Mouse (Mus musculus) spleen, adult 2 months (tissue): ENCODE results near the gene Apbb1. TPM values are rescaled to one million over a fixed set of nuclear protein-coding genes. Genes with fewer than 3 reads are reported as not detected.

Experiments
- DNase-seq, 2 experiments: peaks; one replicate each; pipeline versions ENCODE4 v3.0.0 to v3.0.0-alpha.2; 2012 to 2021; ENCODE audit warnings: low spot score in 2 of 2, low read depth in 1 of 2
- H3K27ac ChIP-seq: fragments of 200-500 bp; 2 replicates; pipeline ENCODE4 v1.5.1; 2012; ENCODE audit warnings: low read length, inconsistent platforms; ENCODE audit not compliant: insufficient read depth
- H3K27me3 ChIP-seq: fragments of 200-500 bp; 2 replicates; pipeline ENCODE4 v1.6.1; 2012; ENCODE audit warnings: mild to moderate bottlenecking, moderate library complexity, low read length, inconsistent platforms; ENCODE audit not compliant: control insufficient read depth, insufficient read depth
- H3K36me3 ChIP-seq: fragments of 200-500 bp; 2 replicates; pipeline ENCODE4 v1.6.1; 2012; ENCODE audit warnings: mild to moderate bottlenecking, low read length, inconsistent platforms; ENCODE audit not compliant: control insufficient read depth, insufficient read depth
- H3K4me1 ChIP-seq: fragments of 200-500 bp; 2 replicates; pipeline ENCODE4 v1.6.1; 2011; ENCODE audit warnings: inconsistent platforms; ENCODE audit not compliant: control insufficient read depth, insufficient read depth, insufficient read length
- H3K4me3 ChIP-seq: fragments of 200-500 bp; 2 replicates; pipeline ENCODE4 v1.5.1; 2011; ENCODE audit warnings: mild to moderate bottlenecking, inconsistent platforms; ENCODE audit not compliant: insufficient read depth, insufficient read length; ENCODE audit errors: extremely low read depth
- CTCF ChIP-seq: fragments of 200-500 bp; IDR thresholded peaks from 2 replicates; pipeline ENCODE4 v1.5.1; 2011; ENCODE audit warnings: mild to moderate bottlenecking, inconsistent platforms; ENCODE audit not compliant: insufficient read depth, insufficient read length, insufficient replicate concordance; ENCODE audit errors: extremely low read depth
- POLR2A ChIP-seq: fragments of 200-500 bp; IDR thresholded peaks from 2 replicates; pipeline ENCODE4 v1.6.1; 2011; ENCODE audit warnings: low read depth, low read length, inconsistent platforms
- WGBS: fragments of 180-500 bp; shearing (Covaris S2); methylation state at CpG from one replicate; pipeline ENCODE4 v1.1.7; 2018; 5-methylcytosine and 5-hydroxymethylcytosine counted together
- polyA plus RNA-seq: library from polyadenylated mRNA; depleted of rRNA; stranded (reverse); fragments of >200 nt; gene quantifications from 2 replicates; pipeline ENCODE4 v1.2.3, GENCODE M21; 2012

The Apbb1 gene
- polyA plus RNA-seq, 1 experiment = 9.9 TPM

DNA sequence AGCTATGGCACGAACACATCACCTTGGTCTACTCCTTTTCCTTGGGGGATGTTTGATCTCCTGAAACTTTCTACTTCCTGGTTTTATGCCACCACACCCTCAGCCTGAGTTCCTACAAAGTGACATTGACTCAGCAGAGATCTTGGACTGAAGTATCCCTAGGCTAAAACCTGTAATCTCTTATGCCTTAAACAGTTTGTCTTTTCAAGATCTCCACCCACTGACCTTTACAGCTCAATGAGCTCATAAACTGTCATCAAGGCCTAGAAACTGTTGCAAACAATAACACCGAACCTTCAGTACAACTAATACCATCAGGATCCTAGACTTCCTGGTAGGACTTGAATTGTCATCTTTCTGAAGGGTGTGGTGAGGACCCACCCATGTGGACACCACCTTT is 57.2 kb downstream of the Apbb1 start:
- no peaks in the 10 kb centered on the region for H3K27me3 ChIP-seq
- H3K36me3 ChIP-seq = no peaks in the 10 kb centered on the region
- no peaks in the 10 kb centered on the region for H3K4me1 ChIP-seq
- no peak for TF ChIP-seq CTCF
- no peak for TF ChIP-seq POLR2A
- no peak for DNase-seq
- no peak overlapping the region for H3K4me3 ChIP-seq
- 82% methylated on average over 2 of the region's 2 CpGs for WGBS
- no peak overlapping the region for H3K27ac ChIP-seq

DNA sequence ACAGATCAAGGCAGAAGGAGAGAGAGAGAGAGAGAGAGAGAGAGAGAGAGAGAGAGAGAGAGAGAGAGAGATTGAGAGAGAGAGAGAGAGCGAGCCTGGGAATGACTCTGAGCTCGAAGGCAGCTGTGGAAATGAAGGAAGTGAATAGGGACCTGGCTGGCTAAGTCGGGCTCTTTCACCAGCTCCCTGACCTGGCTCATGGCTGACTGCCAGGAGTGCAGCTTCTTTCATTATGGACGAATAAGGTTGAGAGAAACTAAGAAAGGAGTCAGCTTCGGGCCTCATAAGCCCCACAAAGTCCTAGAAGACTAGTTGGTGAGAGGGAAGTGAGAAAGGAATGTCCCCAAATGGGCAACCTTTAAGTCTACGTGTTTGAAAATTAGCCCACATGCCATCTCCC is 61.3 kb downstream of the Apbb1 start:
- H3K36me3 ChIP-seq = no peaks in the 10 kb centered on the region
- TF ChIP-seq CTCF = no peak
- no peak for TF ChIP-seq POLR2A
- no peaks in the 10 kb centered on the region for H3K4me1 ChIP-seq
- 44% methylated on average over 6 of the region's 6 CpGs for WGBS
- no peak overlapping the region for H3K4me3 ChIP-seq
- H3K27ac ChIP-seq = no peak overlapping the region
- H3K27me3 ChIP-seq = no peaks in the 10 kb centered on the region
- DNase-seq = no peak

- H3K4me1 ChIP-seq = no peaks in the 10 kb centered on the region
- DNase-seq = no peak
- H3K27me3 ChIP-seq = no peaks in the 10 kb centered on the region
- H3K36me3 ChIP-seq = no peaks in the 10 kb centered on the region
- no peak overlapping the region for H3K4me3 ChIP-seq
- WGBS = 77% methylated on average over 2 of the region's 2 CpGs
- no peak overlapping the region for H3K27ac ChIP-seq
- TF ChIP-seq CTCF = no peak
- no peak for TF ChIP-seq POLR2A
Measured at GRCm38 (mm10) chr7:105519771-105520170, 61.7 kb downstream of the Apbb1 start.

GRCm38 (mm10) chr7:105519336-105519735 is 62.1 kb downstream of the Apbb1 start:
- Histone ChIP-seq H3K27ac (no peak overlapping the region), H3K27me3 (no peaks in the 10 kb centered on the region), H3K36me3 (no peaks in the 10 kb centered on the region), H3K4me3 (no peak overlapping the region), H3K4me1 (no peaks in the 10 kb centered on the region)
- DNase-seq = no peak
- TF ChIP-seq POLR2A = no peak
- TF ChIP-seq CTCF = no peak
- WGBS = 61% methylated on average over 11 of the region's 11 CpGs

DNA sequence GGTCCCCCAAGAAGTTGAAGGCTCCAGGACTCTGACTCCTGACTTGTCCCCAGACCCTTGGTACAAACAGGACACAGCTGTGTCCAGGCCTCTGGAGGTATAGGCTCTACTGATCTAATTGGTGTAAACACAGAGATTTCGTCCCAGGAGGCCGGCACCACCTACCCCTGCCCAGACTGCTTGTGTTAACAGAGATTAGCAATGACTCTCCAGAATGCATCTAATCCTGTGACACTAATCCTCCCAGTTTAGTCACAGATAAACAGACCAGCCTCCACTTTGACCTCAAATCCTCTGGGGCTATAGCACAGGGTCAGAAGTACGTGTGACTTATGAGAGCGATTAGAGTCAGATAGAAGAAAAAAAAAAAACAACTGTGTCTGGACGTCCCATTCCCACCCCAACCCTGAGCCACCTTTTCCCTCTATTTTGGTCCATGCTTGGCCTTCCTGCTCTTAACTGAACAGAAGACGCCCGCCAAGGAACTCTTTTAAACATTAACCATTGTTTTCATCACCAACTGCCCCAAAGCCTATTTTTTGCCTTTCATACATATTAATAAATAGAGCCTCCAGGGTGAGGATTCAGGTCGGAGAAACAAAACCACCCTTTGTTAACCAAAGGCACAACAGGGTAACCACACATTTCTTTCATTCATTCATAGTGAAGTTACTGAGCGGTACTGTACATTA is 64.6 kb downstream of the Apbb1 start:
- Histone ChIP-seq H3K4me3 (no peak overlapping the region), H3K27me3 (no peaks in the 10 kb centered on the region), H3K27ac (no peak overlapping the region), H3K4me1 (no peaks in the 10 kb centered on the region), H3K36me3 (no peaks in the 10 kb centered on the region)
- no peak for TF ChIP-seq POLR2A
- TF ChIP-seq CTCF = no peak
- no peak for DNase-seq
- WGBS = 79% methylated on average over 9 of the region's 9 CpGs

GRCm38 (mm10) chr7:105515178-105515577 is 66.3 kb downstream of the Apbb1 start:
- TF ChIP-seq CTCF (peak; percentile 87; the same call in 1 of the 2 replicates), POLR2A (no peak)
- Histone ChIP-seq H3K27me3 (no peaks in the 10 kb centered on the region), H3K36me3 (no peaks in the 10 kb centered on the region), H3K4me3 (no peak overlapping the region), H3K27ac (no peak overlapping the region), H3K4me1 (no peaks in the 10 kb centered on the region)
- WGBS = 5% methylated on average over 5 of the region's 5 CpGs
- peak; percentile 14 to 43 for DNase-seq

GRCm38 (mm10) chr7:105514561-105514960 is 66.9 kb downstream of the Apbb1 start:
- no peak overlapping the region for H3K27ac ChIP-seq
- TF ChIP-seq POLR2A (no peak), CTCF (no peak)
- H3K36me3 ChIP-seq = no peaks in the 10 kb centered on the region
- no peak overlapping the region for H3K4me3 ChIP-seq
- no peaks in the 10 kb centered on the region for H3K4me1 ChIP-seq
- no peak for DNase-seq
- H3K27me3 ChIP-seq = no peaks in the 10 kb centered on the region
- 60% methylated on average over 5 of the region's 5 CpGs for WGBS
